Mouse (Mus musculus): Measurements from ENCODE around the gene Mblac2. TPM values are rescaled to one million over a fixed set of nuclear protein-coding genes. Genes with fewer than 3 reads are reported as not detected.
"Not testable (repeated sequence)": the region's sequence is repeated elsewhere in the genome, so short reads cannot be mapped to it uniquely, and the experiment has no call there.

The Mblac2 gene
- total RNA-seq (2021): 1 to 10 TPM; 4.8 to 6.5 TPM
- long read RNA-seq, experiment 1, partial matches to known transcripts: 0 of 3 reads
- long read RNA-seq, experiment 1, other reads (novel, unspliced or antisense): 0 of 3 reads
- long read RNA-seq, experiment 2, partial matches to known transcripts: 0 of 4 reads
- long read RNA-seq, experiment 2, other reads (novel, unspliced or antisense): 1 of 4 reads

DNA sequence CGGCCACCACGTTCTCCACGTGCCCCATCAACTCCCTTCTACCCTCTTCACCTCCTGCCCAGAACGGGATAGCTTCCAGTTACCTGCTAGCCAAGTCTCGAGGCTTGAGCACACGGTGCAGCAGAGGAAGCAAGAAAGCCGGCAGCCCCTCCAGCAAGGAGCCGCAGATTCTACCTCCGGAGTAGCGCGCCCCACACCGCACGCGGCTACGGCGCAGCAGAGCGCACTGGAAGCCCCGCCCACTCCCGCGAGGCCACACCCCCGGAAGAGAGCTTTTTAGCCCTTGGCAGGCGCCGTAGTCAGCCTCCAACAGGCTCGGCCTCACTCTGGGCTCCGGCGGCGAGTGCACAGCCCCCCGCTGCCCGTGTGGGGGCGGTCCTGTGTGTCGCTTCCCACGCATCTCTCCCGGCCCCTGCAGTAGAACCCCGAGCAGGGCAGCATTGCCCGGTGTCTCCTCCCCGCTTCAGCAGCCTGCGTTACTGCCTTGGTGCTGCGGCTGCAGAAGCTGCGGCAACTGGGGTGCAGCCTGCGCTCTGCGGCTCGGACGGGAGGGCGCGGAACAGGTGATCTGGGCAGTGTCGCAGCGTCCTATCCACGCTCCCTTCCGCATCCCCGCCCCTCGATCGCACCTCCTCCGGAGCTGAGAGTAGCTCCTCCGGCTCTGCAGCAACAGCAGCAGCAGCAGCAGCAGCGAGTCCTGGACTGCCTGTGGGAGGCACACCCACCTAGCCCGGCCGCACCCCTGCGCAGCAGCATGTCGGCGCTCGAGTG lies at the start of gene Mblac2, which contains the start of gene Polr3g:
Mblac2 (plus strand) TSS at position 567 of the 771 bp plus-strand sequence.
Polr3g (minus strand) TSS at position 239 of the 771 bp plus-strand sequence.
- peak; percentile 96 to 99 for DNase-seq

- no peak for DNase-seq
Measured at GRCm38 (mm10) chr13:81663566-81664330, 47.4 kb upstream of the Mblac2 start.

DNA sequence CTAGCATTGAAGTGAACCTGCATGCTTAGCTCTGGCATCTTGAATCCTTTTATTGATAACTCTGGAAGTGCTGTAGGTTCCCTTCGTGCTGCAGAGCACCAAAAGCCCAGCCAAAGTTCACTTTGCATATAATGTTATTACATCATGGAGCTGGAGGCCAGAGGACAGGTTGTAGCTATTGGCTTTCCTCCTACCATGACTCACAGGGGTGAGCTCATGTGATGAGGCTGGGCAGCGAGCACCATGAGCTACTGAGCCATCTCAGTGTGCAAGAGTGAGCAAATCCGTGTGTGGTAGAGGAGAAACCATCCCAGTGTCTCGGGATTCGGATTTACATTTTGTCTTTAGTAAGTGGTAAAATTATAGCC lies 46.8 kb upstream of the Mblac2 start:
- peak in 1 of 2 experiments; percentile 21 for DNase-seq

DNA sequence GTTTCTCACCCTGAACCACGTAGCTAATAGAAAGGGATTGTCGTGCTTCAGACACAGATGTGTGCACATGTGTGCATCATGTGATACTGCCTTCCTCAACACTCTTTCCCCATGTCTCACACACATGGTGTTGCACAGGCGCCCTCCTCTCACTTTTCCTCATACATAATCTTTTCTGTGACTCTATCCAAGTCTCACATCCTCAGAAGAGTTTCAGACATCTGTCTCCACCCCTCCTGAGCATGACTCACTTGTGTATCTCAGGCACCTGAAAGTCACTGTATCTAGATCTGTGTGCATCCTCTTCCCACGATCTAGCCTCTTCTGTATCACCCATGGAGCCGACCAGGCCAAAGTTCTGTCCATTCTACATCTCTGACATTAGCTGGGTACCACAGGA lies 43.4 kb upstream of the Mblac2 start:
- no peak for DNase-seq

DNA sequence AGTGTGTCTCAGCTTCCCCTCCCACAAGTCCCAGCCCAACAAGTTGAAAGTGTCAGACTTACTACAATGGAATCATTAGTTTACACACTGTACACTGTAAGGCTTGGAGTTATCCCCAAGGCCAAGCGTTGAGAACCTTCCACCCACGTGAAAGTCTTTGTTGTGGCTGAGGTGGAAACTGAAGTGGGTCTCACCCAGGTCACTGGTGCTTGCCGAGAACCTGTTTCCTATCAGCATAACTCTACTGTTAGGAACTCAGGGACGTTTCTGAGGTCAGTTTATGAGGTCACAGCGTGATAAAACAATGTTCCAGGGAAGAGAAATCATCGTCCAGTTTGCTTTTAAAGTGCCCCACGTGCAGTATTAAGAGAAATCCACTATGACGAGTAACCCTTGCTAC lies 35.8 kb upstream of the Mblac2 start:
- no peak for DNase-seq

DNA sequence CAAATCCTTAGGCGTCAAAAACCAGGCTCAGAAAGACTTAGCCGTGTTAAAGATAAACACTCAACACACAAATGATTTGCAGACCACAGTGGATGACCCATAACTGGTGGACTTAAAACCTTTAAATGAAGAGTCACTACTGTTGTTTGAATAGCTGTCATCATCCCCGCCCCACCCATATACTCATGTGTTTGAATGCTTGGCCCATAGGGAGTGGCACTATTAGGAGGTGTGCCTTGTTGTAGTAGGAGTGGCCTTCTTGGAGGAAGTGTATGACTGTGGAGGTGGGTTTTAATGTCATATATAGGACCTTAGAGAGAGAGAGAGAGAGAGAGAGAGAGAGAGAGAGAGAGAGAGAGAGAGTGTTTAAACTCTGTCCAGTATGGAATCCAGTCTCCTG lies 28.0 kb upstream of the Mblac2 start:
- no peak for DNase-seq

DNA sequence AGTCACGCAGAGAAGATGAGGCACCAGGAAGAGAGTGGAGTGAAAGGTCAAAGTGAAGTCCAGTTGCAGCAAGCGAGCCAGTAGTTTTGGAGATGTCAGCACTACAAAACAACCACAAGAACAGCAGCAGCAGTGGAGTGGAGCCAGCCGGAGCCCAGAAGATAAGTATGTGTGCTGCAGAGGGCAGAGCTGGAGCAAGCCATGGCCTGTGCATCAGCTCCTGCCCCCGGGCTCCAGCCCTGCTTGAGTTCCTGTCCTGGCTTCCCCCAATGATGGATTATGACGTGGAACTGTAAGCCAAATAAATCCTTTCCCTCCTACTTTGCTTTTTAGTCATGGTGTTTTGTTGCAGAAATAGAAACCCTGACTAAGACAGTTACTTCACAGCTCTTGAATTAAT lies 26.9 kb upstream of the Mblac2 start:
- no peak for DNase-seq

- DNase-seq: no peak
Measured at GRCm38 (mm10) chr13:81684884-81685283, 26.3 kb upstream of the Mblac2 start.

DNA sequence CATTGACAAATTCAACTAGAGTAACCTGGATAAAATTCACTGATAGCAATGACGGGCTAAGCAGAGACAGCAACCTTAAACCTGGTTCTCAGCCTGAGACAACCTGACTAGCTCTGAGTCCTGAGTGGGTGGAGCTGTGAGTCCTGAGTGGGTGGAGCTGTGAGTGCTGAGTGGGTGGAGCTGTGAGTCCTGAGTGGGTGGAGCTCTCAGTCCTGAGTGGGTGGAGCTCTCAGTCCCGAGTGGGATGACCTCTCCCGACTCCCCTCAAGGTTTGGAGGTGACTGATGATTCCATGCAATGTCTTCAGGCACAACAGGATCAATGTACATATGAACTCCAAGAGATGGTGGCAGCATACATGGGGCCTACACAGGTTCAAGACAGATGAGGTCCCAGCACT lies 21.6 kb upstream of the Mblac2 start:
- DNase-seq: no peak

DNA sequence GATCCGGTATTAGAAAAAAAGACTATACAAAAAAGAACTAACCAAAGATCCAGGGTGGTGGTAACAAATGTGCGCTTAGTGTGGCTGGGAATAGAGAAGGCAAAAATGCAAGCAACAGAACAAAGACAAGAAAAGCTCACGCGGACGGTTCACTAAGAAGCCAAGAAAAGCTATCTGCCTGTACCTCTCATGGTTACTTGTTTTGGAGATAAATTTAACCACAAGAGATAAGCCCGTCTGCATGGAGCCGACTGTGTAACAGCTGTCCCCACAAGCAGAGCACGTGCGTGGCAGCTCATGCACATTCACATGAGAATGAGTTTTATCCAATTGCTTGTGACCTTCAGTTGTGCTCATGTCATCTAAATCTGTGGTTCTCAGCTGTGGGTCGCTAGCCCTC lies 20.7 kb upstream of the Mblac2 start:
- peak; percentile 57 to 60 for DNase-seq

DNA sequence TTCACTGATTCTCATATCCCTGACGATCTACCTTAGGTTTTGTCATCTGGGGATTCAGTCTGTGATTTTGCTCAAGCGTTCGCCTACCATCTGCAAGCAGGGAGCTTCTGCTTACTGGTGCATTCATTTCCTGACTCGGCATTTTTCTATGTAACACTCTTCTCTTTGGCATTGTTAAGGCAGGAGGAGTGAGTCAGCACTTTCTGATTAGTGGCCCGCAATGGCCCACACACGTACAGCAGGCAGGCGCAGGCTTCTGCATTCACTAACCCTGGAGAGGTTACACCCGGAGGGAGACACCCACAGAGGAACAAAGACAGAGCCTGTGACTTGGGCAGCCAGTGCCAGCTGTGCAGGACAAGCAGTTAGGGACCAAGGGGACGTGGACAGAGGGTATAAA lies 19.5 kb upstream of the Mblac2 start:
- DNase-seq: peak; percentile 52 to 60

GRCm38 (mm10) chr13:81694446-81694845 lies 16.7 kb upstream of the Mblac2 start:
- DNase-seq: no peak

DNA sequence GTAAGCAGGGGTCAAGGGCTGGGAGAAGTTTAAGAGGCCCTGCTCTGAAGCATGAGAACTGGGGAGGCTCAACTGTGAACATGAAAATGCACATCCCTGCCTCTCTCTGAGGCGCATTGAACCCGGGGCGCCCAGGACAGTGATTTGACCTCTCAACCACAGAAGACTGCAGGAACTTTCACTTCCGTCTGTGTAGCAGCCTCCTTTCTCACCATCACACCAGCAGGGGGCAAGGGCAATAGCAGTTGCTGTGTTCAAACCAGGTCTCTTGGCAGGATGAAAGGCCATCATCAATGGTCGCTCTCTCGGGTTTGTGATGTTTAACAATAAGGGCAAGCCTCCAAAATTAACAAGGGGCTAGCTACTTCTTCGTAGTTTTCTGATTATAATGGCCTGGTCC lies 8.0 kb upstream of the Mblac2 start:
- no peak for DNase-seq

- DNase-seq: no peak
Measured at GRCm38 (mm10) chr13:81703621-81704020, 7.5 kb upstream of the Mblac2 start.

DNA sequence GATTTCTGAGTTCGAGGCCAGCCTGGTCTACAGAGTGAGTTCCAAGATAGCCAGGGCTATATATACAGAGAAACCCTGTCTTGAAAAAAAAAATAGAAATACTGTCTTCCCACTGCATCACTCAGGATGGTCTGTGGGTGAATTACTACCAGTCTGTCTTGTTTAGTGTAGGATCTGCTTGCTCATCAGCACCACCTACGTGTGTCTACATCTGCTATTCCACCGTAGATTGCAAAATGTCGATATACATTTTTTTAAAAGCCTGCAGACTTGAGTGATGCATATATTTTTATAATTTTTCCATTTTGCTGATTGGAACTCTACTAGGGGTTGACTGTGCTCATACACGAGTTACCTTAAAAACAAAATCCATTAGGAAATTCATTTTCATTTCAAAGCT lies 4.8 kb upstream of the Mblac2 start:
- DNase-seq: no peak

- no peak for DNase-seq
Measured at GRCm38 (mm10) chr13:81709805-81710204, 1.3 kb upstream of the Mblac2 start.

GRCm38 (mm10) chr13:81710266-81710665 lies 875 bp upstream of the Mblac2 start:
- no peak for DNase-seq

DNA sequence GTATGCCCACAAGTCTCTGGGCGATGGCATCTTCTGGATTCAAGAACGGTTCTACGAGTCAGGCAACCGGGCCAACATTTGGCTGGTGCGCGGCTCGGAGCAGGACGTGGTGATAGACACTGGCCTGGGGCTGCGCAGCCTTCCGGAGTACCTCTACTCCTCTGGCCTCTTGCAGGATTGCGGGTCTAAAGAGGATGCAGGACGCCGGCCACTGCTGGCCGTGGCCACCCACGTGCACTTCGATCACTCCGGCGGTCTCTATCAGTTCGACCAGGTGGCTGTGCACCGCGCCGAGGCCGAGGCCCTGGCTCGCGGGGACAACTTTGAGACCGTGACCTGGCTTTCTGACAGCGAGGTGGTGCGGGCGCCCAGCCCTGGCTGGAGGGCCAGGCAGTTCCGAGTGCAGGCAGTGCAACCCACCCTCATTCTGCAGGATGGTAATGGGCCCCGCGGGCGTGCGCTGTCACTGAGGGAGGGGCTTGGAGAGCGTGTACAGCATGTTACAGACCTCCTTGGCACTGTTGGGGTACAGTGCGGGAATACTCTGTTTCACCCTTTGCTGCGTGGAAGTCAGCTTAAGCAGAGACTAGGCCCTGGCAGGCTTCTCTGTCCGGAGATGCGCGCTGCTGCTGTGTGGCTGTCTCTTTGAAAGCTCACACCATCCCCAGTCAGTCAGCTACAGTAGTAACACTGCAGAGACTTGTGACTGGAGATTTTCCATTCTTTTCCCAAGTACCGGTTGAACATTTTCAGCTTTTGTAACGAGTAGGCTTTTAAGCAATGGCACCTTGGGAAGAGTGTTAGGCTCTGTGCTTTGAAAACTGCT lies 618 bp downstream of the Mblac2 start:
- peak in 1 of 2 experiments; percentile 25 for DNase-seq

DNA sequence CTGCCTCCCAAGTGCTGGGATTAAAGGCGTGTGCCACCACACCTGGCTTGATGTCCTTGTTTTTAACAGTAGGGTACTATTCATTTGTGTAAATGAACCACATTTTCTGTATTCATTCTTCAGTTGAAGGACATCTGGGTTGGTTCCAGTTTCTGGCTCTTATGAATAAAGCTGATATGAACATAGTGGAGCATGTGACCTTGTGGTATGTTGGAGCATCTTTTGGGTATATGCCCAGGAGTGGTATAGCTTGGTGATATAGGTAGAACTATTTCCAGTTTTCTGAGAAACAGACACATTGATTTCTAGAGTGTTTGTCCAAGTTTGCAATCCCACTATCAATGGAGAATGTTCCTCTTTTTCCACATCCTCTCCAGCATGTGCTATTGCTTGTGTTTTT lies 2.8 kb downstream of the Mblac2 start:
- DNase-seq: no peak

DNA sequence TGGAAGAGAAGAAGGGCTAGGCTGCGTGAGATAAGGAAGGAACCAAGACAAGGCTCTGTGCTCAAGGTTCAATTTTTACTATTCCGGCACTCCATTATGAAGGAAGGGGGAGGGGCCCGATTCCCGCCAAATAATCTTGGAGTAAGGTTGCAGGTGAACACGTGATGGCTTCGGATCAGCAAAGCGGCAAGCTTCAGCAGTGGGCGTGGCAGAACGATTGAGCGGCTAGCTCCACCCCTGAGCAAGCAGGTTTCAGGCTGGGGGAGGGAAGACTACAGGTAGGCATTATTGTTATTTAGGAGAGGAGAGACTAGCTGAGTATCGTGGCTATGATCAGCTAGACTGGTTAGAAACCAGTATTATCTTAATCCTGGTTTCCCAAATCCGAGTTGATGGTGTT lies 17.0 kb downstream of the Mblac2 start:
- not testable (repeated sequence) for DNase-seq

DNA sequence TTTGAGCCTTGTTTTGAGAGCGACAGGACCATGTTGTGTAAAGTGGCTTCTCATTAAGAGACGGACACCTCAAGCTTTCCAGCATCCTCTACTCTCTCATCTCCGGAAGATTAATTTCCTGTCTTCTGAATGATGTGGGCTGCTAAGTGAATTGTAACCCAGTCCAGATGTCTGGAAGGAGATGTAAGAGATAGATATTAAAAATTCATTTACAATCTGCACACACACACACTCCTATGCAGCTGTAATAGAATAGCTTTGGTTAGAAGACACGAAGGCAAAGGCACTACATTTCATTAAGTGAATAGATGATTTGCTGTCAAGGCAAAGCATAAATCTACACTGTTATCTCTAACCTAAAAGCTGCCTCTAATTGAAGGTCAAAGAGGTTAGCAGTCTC lies 18.0 kb downstream of the Mblac2 start:
- no peak for DNase-seq

- no peak for DNase-seq
Measured at GRCm38 (mm10) chr13:81730362-81730761, 19.2 kb downstream of the Mblac2 start.

Data from heart, adult 18-20 months (tissue).